Mouse (Mus musculus) thymus, adult 2 months (tissue): ENCODE data around the gene Srrm4. TPM values are rescaled to one million over a fixed set of nuclear protein-coding genes. Genes with fewer than 3 reads are reported as not detected.

Experiments used
- DNase-seq: peaks from one replicate; pipeline ENCODE4 v3.0.0; 2021
- H3K27ac ChIP-seq: fragments of 200-500 bp; 2 replicates; pipeline ENCODE4 v1.5.1; 2012; ENCODE audit warnings: low read length, control low read depth; ENCODE audit not compliant: control insufficient read depth, insufficient read depth
- H3K27me3 ChIP-seq: fragments of 200-500 bp; 2 replicates; pipeline ENCODE4 v1.6.1; 2012; ENCODE audit warnings: mild to moderate bottlenecking, low read length, moderate library complexity, mixed read lengths; ENCODE audit not compliant: control insufficient read depth, insufficient read depth
- H3K36me3 ChIP-seq: fragments of 200-500 bp; 2 replicates; pipeline ENCODE4 v1.6.1; 2012; ENCODE audit warnings: mild to moderate bottlenecking, low read length, moderate library complexity; ENCODE audit not compliant: control insufficient read depth, insufficient read depth
- H3K4me1 ChIP-seq: fragments of 200-500 bp; replicated peaks from 2 replicates; pipeline ENCODE4 v1.6.1; 2012; ENCODE audit warnings: low read length; ENCODE audit not compliant: control insufficient read depth, insufficient read depth
- H3K4me3 ChIP-seq: fragments of 200-500 bp; 2 replicates; pipeline ENCODE4 v1.5.1; 2012; ENCODE audit warnings: mild to moderate bottlenecking, low read length, control low read depth, moderate library complexity; ENCODE audit not compliant: control insufficient read depth, insufficient read depth
- CTCF ChIP-seq: fragments of 200-500 bp; IDR thresholded peaks from 2 replicates; pipeline ENCODE4 v1.5.1; 2012; ENCODE audit warnings: mild to moderate bottlenecking, control low read depth, low read length, moderate library complexity, borderline replicate concordance; ENCODE audit not compliant: control insufficient read depth, poor library complexity, insufficient read depth; ENCODE audit errors: extremely low read depth
- POLR2A ChIP-seq: fragments of 200-500 bp; IDR thresholded peaks from 2 replicates; pipeline ENCODE4 v1.6.1; 2012; ENCODE audit warnings: mild to moderate bottlenecking, low read length, control low read depth, moderate library complexity; ENCODE audit not compliant: control insufficient read depth, poor library complexity, insufficient read depth; ENCODE audit errors: extremely low read depth
- WGBS: fragments of 180-500 bp; shearing (Covaris S2); methylation state at CpG from one replicate; pipeline ENCODE4 v1.1.7; 2018; 5-methylcytosine and 5-hydroxymethylcytosine counted together
- polyA plus RNA-seq: library from polyadenylated mRNA; depleted of rRNA; stranded (reverse); fragments of >200 nt; gene quantifications from 2 replicates; pipeline ENCODE4 v1.2.3, GENCODE M21; 2012

Gene Srrm4
- polyA plus RNA-seq, 1 experiment, result 0.67 TPM

GRCm38 (mm10) chr5:116423746-116424145 lies 167.9 kb downstream of the Srrm4 start:
- Histone ChIP-seq H3K36me3 (no peaks in the 10 kb centered on the region), H3K27me3 (no peaks in the 10 kb centered on the region; the same call in 1 of the 2 replicates), H3K4me1 (no peaks in the 10 kb centered on the region), H3K27ac (no peak overlapping the region), H3K4me3 (no peak overlapping the region)
- no peak for DNase-seq
- TF ChIP-seq CTCF, result no peak
- no peak for TF ChIP-seq POLR2A
- 86% methylated on average over 8 of the region's 8 CpGs for WGBS

DNA sequence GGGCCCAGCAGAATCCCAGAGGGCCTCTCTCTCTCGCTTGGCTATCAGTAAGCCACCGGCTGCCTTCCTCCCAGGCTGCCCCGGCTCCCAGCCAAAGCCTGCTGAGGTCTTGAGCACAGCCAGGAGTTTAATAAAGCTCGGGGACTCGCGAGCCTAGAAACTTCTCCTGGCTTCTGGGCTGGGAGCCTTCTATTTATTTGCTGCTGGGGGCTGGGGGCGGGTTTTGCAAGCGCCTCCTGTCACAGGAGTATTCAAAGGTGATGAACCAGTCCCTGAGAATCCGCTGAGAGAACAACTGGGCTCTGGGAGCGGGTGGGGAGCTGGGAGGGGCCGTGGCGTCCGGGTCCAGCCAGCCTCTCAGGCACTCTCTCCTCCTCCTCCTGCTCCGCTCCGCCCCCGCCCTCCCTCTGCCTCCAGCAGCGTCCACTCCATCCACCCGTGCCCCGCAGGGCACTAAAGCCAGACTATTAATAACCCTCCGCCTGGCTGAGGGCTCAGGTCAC lies 168.9 kb downstream of the Srrm4 start, which contains the start of gene Hspb8:
Hspb8 (minus strand) TSS at position 166 of the 503 bp plus-strand sequence.
- no peak within 1 kb of the TSS; the same call in 1 of the 2 replicates for H3K27ac ChIP-seq
- DNase-seq, result no peak
- no peaks in the 10 kb centered on the region for H3K36me3 ChIP-seq
- peak within 1 kb of the TSS; percentile 22 for H3K4me3 ChIP-seq
- no peaks in the 10 kb centered on the region for H3K4me1 ChIP-seq
- no peak for TF ChIP-seq CTCF
- TF ChIP-seq POLR2A, result no peak
- 4% methylated on average over 20 of the region's 20 CpGs for WGBS
- H3K27me3 ChIP-seq, result no peaks in the 10 kb centered on the region; the same call in 1 of the 2 replicates

GRCm38 (mm10) chr5:116421791-116422481 lies 169.7 kb downstream of the Srrm4 start:
- no peak for TF ChIP-seq POLR2A
- no peak for TF ChIP-seq CTCF
- Histone ChIP-seq H3K27me3 (no peaks in the 10 kb centered on the region; the same call in 1 of the 2 replicates), H3K27ac (no peak overlapping the region; the same call in 1 of the 2 replicates), H3K4me1 (no peaks in the 10 kb centered on the region), H3K36me3 (no peaks in the 10 kb centered on the region), H3K4me3 (peak overlapping the region; percentile 22)
- no peak for DNase-seq
- WGBS, result 78% methylated on average over 22 of the region's 22 CpGs

GRCm38 (mm10) chr5:116420759-116421225 lies 170.8 kb downstream of the Srrm4 start:
- H3K27ac ChIP-seq, result no peak overlapping the region
- DNase-seq, result no peak

GRCm38 (mm10) chr5:116420213-116420612 lies 171.4 kb downstream of the Srrm4 start:
- no peaks in the 10 kb centered on the region for H3K36me3 ChIP-seq
- 100% methylated on average over 1 of the region's 1 CpGs for WGBS
- H3K4me1 ChIP-seq, result no peaks in the 10 kb centered on the region
- no peak for DNase-seq
- H3K27me3 ChIP-seq, result no peaks in the 10 kb centered on the region; the same call in 1 of the 2 replicates
- TF ChIP-seq CTCF, result no peak
- no peak for TF ChIP-seq POLR2A
- H3K4me3 ChIP-seq, result no peak overlapping the region
- H3K27ac ChIP-seq, result no peak overlapping the region

More at GRCm38 (mm10) chr5:116420759-116421225, 170.8 kb downstream of the Srrm4 start:
- H3K4me1 ChIP-seq, result no peaks in the 10 kb centered on the region
- TF ChIP-seq POLR2A (no peak), CTCF (no peak)
- H3K27me3 ChIP-seq, result no peaks in the 10 kb centered on the region; the same call in 1 of the 2 replicates
- H3K36me3 ChIP-seq, result no peaks in the 10 kb centered on the region
- 70% methylated on average over 6 of the region's 6 CpGs for WGBS
- H3K4me3 ChIP-seq, result no peak overlapping the region

DNA sequence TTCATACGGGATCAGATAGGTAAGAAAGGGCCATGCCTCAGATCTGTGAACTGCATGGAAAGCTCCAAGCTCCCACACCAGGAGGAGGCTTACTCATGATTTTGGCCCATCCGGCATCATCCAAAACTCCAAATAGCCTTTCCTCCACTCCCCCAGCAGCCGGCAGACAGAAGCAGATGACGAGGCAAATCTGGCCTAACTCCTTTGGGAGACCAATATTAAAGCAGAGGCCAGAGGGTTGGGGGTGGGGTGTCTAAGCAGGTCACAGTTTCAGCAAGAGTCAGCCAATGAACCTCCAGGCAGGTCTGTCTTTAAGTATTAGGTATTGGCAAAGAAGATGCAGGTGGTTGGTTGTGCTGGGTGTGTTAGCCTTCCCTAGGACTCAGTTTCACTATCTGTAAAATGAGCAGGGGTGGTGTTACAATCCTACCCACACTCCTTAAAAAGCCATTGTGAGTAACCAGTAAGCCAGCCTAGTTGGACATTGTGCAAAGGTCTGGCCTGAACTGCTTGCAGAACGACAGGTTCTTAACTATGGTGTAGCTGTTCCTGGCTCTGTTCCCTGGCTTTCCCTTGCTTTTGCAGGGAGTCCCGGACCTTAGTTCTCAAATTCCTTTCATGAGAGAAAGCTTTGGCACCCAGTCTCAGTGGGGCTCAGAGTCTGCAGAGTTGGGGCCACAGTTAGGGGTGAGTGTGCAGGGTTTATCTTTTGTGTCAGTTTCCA lies 172.1 kb downstream of the Srrm4 start:
- no peak for TF ChIP-seq POLR2A
- TF ChIP-seq CTCF, result no peak
- Histone ChIP-seq H3K36me3 (no peaks in the 10 kb centered on the region), H3K27ac (no peak overlapping the region), H3K27me3 (no peaks in the 10 kb centered on the region; the same call in 1 of the 2 replicates), H3K4me3 (no peak overlapping the region), H3K4me1 (no peaks in the 10 kb centered on the region)
- DNase-seq, result no peak
- 86% methylated on average over 6 of the region's 6 CpGs for WGBS
